Mouse (Mus musculus) ovary, postnatal 10 days (tissue): Measurements from ENCODE around the gene Plekha5.
"Not testable (repeated sequence)": the region's sequence is repeated elsewhere in the genome, so short reads cannot be mapped to it uniquely, and the experiment has no call there.

Experiments
- DNase-seq: peaks from one replicate; pipeline ENCODE4 v3.0.0; 2022; ENCODE audit warnings: low spot score

Plekha5 gene

GRCm38 (mm10) chr6:140577822-140578170, 153.9 kb downstream of the Plekha5 start:
- no peak for DNase-seq

- DNase-seq: not testable (repeated sequence)
Measured at GRCm38 (mm10) chr6:140578985-140579384, 155.1 kb downstream of the Plekha5 start.

- DNase-seq: no peak
Measured at GRCm38 (mm10) chr6:140580170-140580569, 156.3 kb downstream of the Plekha5 start.

GRCm38 (mm10) chr6:140586714-140587259, 162.9 kb downstream of the Plekha5 start:
- DNase-seq: no peak

GRCm38 (mm10) chr6:140591331-140591730, 167.5 kb downstream of the Plekha5 start:
- DNase-seq: no peak

- no peak for DNase-seq
Measured at GRCm38 (mm10) chr6:140592713-140593112, 168.9 kb downstream of the Plekha5 start.

GRCm38 (mm10) chr6:140593420-140594170, 169.7 kb downstream of the Plekha5 start:
- no peak for DNase-seq

GRCm38 (mm10) chr6:140595551-140595950, 171.7 kb downstream of the Plekha5 start:
- DNase-seq: not testable (repeated sequence)

- DNase-seq: no peak
Measured at GRCm38 (mm10) chr6:140597381-140598329, 173.8 kb downstream of the Plekha5 start.

GRCm38 (mm10) chr6:140598516-140598915, 174.7 kb downstream of the Plekha5 start:
- no peak for DNase-seq

- no peak for DNase-seq
Measured at GRCm38 (mm10) chr6:140599337-140599736, 175.5 kb downstream of the Plekha5 start.

GRCm38 (mm10) chr6:140600671-140601070, 176.8 kb downstream of the Plekha5 start:
- DNase-seq: not testable (repeated sequence)

- no peak for DNase-seq
Measured at GRCm38 (mm10) chr6:140601175-140601574, 177.3 kb downstream of the Plekha5 start.

- DNase-seq: no peak
Measured at GRCm38 (mm10) chr6:140603228-140603944, 179.5 kb downstream of the Plekha5 start.

- DNase-seq: not testable (repeated sequence)
Measured at GRCm38 (mm10) chr6:140605173-140605572, 181.3 kb downstream of the Plekha5 start.

GRCm38 (mm10) chr6:140605732-140606131, 181.9 kb downstream of the Plekha5 start:
- no peak for DNase-seq

- no peak for DNase-seq
Measured at GRCm38 (mm10) chr6:140606534-140606933, 182.7 kb downstream of the Plekha5 start.

GRCm38 (mm10) chr6:140608666-140609065, 184.8 kb downstream of the Plekha5 start:
- DNase-seq: no peak

GRCm38 (mm10) chr6:140609533-140609932, 185.7 kb downstream of the Plekha5 start:
- DNase-seq: no peak

- DNase-seq: no peak
Measured at GRCm38 (mm10) chr6:140610117-140610516, 186.3 kb downstream of the Plekha5 start.

GRCm38 (mm10) chr6:140611282-140611681, 187.4 kb downstream of the Plekha5 start:
- no peak for DNase-seq

- DNase-seq: no peak
Measured at GRCm38 (mm10) chr6:140611893-140612473, 188.1 kb downstream of the Plekha5 start.
